Mouse (Mus musculus) fibroblast of lung, adult 2 months (primary cell): ENCODE measurements at regions not wholly inside any gene's neighbourhood (a gene's known extent, or its start where the extent isn't known, plus 50 kb on each side); places are given as distances from the start of the nearest gene placed in this dataset.

Experiments used
- DNase-seq: peaks from one replicate; pipeline ENCODE4 v3.0.0-alpha.2; 2011; ENCODE audit warnings: low read depth

DNA sequence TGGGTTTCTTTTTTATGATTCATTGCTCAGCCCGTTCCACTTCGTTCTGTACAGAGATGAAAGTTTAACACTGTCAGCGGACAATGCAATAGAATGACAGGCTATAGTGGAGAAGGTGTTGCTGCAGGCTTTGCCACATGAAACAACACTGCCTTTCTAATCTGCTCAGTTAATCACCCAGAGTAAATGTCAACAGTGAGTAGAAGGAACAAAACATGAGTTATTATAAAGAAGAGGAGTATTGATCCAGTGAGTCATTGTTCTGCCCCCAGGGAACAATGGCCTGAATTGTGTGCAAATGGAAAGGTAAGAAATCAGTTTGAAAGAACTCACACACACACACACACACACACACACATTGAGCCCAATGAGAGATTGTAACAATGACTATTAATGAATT is 118.2 kb downstream of the Qrsl1 start:
- no peak for DNase-seq

DNA sequence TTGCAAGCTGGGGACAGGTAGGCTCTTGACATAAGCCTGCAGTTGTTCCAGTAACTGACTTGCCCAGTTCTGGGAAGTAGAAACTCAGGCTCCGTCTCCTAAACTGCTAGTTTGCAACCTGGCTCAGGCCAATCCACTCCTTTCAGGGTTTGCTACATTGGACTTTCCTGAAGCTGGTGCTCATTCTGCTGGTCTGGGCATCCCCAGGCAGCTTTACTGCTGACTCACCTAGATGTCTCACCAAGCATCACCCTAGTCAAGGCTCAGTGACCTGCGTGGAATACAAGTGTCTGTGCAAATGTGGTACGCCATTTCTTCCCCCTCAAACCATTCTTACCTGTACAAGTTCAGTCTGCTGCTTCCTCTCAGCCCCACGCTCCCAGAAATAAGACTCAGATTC is 110.8 kb downstream of the Qrsl1 start:
- no peak for DNase-seq

DNA sequence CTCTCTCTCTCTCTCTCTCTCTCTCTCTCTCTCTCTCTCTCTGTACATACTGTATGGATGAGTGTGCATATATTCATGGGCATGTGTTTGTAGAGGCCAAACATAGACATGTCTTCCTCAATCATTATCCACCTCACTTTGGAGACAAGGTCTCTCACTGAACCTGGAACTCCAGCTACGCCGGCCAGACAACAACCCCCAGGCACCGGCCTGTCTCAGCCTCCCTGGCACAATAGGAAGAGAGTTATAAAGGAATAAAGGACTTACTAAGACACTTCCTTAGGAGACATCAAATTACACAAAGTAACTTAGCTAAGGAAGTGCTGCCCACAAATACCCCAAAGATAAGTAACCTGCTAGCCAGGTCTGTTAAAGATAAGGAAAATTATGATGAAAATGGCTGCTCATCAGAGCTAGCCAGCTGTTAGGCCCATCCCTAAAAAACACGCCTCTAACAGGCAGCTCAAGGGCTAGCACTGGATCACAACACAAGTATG is 110.0 kb downstream of the Qrsl1 start:
- no peak for DNase-seq

DNA sequence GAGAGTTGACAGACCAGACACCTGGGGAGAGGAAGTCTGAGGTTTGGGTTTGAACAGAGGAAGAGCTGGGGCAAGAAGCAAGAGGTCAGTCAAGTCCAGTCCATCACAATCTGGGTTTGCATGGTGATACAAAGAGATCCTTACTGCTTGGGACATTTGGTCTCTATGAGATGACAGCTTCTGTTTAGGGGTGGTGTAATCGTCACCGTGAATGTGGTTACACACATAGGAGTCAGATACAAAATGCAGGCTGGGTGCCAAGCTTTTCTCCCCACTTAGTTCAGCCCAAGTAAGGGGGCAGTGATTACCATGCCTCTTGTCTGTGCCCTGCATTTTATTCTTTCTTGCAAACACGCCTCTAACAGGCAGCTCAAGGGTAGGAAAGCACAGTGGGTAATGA is 108.9 kb downstream of the Qrsl1 start:
- no peak for DNase-seq

DNA sequence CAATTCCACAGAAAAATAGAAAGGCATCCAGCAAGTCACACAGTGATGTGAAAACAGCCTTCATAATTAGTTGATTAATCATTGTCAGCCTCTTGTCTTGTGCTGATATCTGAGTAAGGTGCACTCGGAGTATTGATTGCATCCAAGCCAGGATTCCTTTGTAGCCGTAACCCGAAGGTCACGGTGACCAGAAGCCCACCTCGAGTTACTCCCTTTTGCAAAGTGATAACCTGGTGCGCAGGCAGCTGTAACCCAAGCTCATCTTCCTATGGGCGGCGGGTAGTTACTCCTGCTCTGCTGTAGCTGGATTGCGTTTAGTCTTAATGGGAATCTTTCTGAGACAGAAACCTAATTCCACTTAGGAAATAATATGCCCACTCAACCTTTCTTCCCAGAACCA is 107.0 kb downstream of the Qrsl1 start:
- no peak for DNase-seq

DNA sequence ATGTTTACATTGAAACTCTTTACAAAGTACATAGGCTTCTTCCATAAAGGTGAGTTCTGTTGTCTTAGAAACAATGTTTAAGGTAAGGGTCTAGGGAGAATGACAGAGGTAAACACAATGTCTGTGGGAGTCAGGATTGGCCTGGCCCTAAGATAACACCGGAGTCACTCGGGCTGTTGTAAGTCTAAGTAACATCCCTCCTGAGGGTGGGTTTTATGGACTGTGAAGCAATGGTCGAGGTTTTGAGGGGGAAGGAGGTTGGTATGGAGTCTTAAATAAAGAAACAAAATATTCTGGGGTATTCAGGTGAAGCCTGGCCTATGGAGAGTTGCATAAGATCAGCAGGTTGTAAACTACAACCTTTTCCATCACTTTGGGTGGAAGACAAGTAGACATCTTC is 101.5 kb downstream of the Qrsl1 start:
- no peak for DNase-seq

DNA sequence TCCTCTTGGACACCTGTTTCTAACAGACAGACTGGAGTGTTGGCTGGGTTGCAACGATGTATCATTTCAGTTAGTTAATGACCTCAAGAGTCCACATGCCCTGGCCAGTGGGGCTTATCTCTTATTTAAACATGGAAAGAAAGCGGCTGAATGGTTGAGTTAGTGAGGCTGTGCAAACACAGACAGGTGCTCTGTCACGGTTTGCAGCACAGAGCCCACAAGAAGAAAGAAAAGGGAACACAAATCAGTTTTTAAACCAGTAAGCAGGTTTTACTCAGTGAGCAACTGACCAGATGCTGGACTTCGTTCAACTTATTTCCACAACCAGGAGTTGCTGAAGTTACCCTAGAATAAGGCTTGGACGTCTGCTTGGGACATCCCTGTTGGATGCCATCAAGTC is 86.3 kb downstream of the Qrsl1 start:
- no peak for DNase-seq

DNA sequence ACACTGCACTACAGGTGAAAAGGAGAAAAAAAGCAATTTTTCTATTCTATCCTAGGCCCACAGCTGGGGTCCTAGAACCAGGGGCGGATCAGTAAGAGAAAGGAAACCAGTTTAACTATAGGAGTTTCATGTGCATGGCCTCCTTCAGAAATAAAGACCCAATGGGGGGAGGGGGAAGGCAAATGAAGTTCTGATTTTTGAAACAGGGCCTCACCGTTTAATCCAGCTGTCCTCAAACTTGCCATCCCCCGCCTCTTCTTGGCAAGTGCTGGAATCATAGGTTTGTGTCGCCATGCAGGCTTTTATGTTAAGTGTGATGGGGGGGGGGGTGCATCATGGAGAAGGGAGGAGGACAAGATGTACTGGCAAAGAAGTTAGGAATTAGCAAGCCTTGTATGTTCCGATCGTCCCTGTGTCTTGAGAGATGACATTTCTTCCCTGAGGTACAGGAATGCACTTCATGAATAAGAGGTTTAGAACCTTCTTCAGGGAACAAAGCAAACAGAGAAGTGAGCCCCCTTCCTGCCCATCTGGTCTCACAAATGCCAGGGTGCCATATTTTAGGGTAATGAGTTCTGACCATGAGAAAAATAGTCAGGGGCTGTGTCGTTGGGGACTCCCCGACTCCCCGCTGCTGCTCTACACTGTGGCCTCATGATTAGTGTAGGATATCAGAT is 83.9 kb downstream of the Qrsl1 start:
- no peak for DNase-seq

DNA sequence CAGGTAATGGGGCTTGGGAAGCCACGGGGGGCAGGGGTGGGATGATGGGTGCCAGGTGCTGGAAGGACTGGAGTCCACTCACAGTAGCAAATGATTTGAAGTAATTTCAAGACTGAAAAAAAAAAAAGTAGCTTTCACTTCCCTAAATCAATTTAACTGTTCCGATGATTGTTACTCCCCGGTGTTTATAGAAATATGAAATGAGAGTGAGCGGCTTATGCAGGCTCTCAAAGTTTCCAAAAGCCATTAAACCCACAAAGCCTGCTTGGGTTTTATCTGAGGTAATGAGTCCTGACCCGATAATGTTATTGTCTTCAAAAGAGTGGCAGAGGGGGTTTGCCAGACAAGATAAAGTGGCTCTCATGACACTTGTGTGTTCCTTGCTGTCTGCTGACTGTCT is 82.9 kb downstream of the Qrsl1 start:
- no peak for DNase-seq

DNA sequence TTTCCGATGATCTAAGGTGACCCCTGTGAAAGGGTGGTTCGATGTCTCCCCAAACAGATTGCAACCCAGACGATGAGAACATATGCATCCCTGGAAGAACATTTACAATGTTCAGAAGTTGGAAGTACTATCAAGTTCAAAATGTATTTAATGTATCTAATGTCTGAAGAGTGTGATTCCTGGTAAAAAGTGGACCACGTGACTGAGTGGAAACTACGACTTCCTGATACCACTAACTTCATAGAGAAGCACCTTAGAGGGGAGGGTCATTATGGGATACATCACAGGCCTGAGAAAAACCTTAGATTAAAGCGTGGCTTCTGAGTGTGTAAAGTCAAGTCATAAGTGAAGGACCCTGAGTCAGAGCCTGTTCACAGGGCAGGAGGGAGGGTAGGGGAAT is 82.1 kb downstream of the Qrsl1 start:
- no peak for DNase-seq

DNA sequence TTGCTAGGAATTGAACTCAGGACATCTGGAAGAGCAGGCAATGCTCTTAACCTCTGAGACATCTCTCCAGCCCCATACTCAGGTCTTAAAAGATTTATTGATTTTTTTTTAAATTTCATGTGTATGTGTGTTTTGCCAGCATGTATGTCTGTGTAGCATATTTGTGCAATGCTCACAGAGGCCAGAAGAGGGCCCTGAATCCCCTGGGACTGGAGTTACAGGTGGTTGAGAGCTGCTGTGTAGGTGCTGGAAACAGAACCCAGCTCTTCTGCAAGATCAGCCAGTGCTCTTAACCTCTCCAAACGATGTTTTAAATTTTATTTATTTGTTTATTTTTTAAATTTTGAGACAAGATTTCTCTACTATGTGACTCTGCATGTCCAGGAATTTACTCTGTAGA is 78.9 kb downstream of the Qrsl1 start:
- DNase-seq, result no peak

DNA sequence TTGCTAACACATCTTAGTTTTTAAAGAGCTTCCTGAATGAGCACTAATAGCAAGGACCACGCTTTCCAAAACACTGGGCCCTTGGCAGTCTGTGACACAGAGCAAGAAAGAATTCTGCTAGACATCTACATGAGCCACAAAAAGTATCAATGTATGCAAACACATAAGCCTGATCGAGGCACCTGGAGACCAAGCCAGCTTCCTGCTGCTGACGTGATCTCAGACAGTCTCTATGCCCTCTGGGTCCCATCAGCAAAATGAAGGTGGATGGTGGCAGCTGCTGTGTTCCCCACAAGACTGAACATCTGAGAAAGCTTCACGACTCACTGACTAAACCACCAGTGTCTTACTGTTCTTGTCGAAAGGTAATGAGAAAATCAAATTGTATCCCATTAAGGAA is 77.5 kb downstream of the Qrsl1 start:
- DNase-seq, result no peak
